Mouse (Mus musculus) heart, embryonic 12.5 days (tissue): ENCODE results near the gene Atp6v0b. TPM values are rescaled to one million over a fixed set of nuclear protein-coding genes. Genes with fewer than 3 reads are reported as not detected.

Experiments used
- ATAC-seq: fragments of 200-750 bp; cut with Nextera tagmentation; 2 replicates; pipeline ENCODE4 v1.8.0; 2017; ENCODE audit warnings: moderate TSS enrichment, moderate library complexity; ENCODE audit not compliant: insufficient number of reproducible peaks, low FRiP score
- H3K27ac ChIP-seq: fragments of 300-500 bp; sonication (generic); 2 replicates; pipeline ENCODE4 v1.5.1; 2016; ENCODE audit warnings: mild to moderate bottlenecking, moderate library complexity; ENCODE audit not compliant: poor library complexity, severe bottlenecking
- H3K27me3 ChIP-seq: fragments of 300-500 bp; sonication (generic); replicated peaks from 2 replicates; pipeline ENCODE4 v1.6.1; 2016; ENCODE audit warnings: mild to moderate bottlenecking, moderate library complexity
- H3K36me3 ChIP-seq: fragments of 300-500 bp; sonication (generic); 2 replicates; pipeline ENCODE4 v1.6.1; 2016; ENCODE audit warnings: mild to moderate bottlenecking, moderate library complexity
- H3K4me1 ChIP-seq: fragments of 300-500 bp; sonication (generic); replicated peaks from 2 replicates; pipeline ENCODE4 v1.6.1; 2016; ENCODE audit warnings: mild to moderate bottlenecking
- H3K4me2 ChIP-seq: fragments of 300-500 bp; sonication (generic); 2 replicates; pipeline ENCODE4 v1.6.1; 2016; ENCODE audit warnings: mild to moderate bottlenecking, moderate library complexity
- H3K4me3 ChIP-seq: fragments of 300-500 bp; sonication (generic); 2 replicates; pipeline ENCODE4 v1.5.1; 2016; ENCODE audit warnings: mild to moderate bottlenecking
- H3K9ac ChIP-seq: fragments of 300-500 bp; sonication (generic); 2 replicates; pipeline ENCODE4 v1.6.1; 2016; ENCODE audit warnings: mild to moderate bottlenecking, moderate library complexity
- H3K9me3 ChIP-seq: fragments of 300-500 bp; sonication (generic); replicated peaks from 2 replicates; pipeline ENCODE4 v1.6.1; 2016; ENCODE audit warnings: mild to moderate bottlenecking, moderate library complexity
- WGBS: fragments of 180-500 bp; shearing (Covaris S2); methylation state at CpG from one replicate; pipeline ENCODE4 v1.1.7; 2016; 5-methylcytosine and 5-hydroxymethylcytosine counted together
- polyA plus RNA-seq: library from polyadenylated mRNA; unstranded; fragments of >200 nt; fragmentation: Nextera tagmentation; extraction: Ambion mirVana; gene quantifications from 2 replicates; pipeline ENCODE4 v1.2.1, GENCODE M21; 2016

Atp6v0b gene
- polyA plus RNA-seq, 1 experiment from 2014 or later: 196 TPM

DNA sequence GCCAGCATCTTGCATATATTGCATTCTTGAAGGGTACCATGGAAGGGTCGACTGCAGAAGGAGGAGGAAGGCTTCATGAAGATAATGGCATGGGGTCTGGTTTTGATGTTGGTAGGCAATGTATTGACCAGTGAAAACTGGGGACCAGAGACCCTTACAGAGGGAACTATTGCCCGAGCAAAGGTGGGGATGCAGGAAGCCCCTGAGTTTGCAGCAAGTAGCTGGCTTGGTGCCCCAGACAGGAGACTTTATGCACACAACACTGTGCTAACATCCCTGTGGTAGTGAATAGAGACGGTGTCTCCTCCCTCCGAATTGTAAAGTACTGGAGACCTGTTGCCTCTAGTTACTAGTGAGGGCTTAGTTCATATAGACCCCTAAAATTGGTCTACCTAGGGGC, 49.9 kb downstream of the Atp6v0b start:
- Histone ChIP-seq H3K4me1 (peaks cover 9% of the 10 kb centered on the region), H3K36me3 (no peaks in the 10 kb centered on the region), H3K9ac (no peak overlapping the region), H3K4me2 (peak overlapping the region; percentile 89), H3K4me3 (peak overlapping the region; percentile 76), H3K27ac (no peak overlapping the region), H3K27me3 (no peaks in the 10 kb centered on the region), H3K9me3 (no peaks in the 10 kb centered on the region)
- ATAC-seq: no peak
- 58% methylated on average over 4 of the region's 4 CpGs for WGBS

DNA sequence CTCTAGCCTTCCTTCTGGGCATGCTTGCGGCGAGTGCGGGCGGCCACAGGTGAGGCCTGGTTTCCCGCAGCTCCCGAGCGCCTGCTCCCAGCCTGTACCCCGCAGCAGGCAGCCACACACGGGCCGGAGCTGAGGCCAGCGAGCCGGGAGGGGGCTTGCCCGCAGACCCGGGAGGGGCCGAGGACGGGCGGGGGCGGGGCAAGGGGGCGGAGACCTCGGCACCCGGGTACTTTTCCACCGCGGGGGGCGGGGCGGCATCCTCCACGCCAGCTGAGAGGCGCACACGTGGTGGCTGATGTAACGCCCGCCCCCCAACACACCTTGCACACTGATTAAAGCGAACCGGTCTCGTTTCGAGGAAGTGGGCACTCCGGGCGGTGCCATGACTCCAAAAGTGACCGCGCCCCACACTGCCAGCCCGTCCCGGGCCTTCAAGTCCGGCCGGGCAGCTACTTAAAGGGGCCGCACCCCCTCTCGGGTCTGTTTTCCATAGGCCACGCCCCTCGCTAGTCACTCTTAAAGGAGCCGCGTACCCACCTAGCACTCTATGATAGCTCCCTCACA, 50.8 kb downstream of the Atp6v0b start:
- peak overlapping the region; percentile 76 for H3K4me3 ChIP-seq
- H3K4me1 ChIP-seq: peaks cover 16% of the 10 kb centered on the region
- no peaks in the 10 kb centered on the region for H3K36me3 ChIP-seq
- WGBS: under 1% methylated on average over 48 of the region's 48 CpGs
- H3K4me2 ChIP-seq: peak overlapping the region; percentile 89
- ATAC-seq: peak; percentile 88
- no peaks in the 10 kb centered on the region for H3K27me3 ChIP-seq
- H3K27ac ChIP-seq: peak overlapping the region; percentile 87
- peak overlapping the region; percentile 88 for H3K9ac ChIP-seq
- no peaks in the 10 kb centered on the region for H3K9me3 ChIP-seq

- Histone ChIP-seq H3K36me3 (no peaks in the 10 kb centered on the region), H3K27ac (peak overlapping the region; percentile 87), H3K9ac (peak overlapping the region; percentile 88), H3K4me1 (peaks cover 18% of the 10 kb centered on the region), H3K9me3 (no peaks in the 10 kb centered on the region), H3K4me2 (peak overlapping the region; percentile 89), H3K27me3 (no peaks in the 10 kb centered on the region), H3K4me3 (peak overlapping the region; percentile 76)
- peak; percentile 46 for ATAC-seq
- under 1% methylated on average over 60 of the region's 60 CpGs for WGBS
These were observed 51.5 kb downstream of the Atp6v0b start for GRCm38 (mm10) chr4:117835531-117836111.

DNA sequence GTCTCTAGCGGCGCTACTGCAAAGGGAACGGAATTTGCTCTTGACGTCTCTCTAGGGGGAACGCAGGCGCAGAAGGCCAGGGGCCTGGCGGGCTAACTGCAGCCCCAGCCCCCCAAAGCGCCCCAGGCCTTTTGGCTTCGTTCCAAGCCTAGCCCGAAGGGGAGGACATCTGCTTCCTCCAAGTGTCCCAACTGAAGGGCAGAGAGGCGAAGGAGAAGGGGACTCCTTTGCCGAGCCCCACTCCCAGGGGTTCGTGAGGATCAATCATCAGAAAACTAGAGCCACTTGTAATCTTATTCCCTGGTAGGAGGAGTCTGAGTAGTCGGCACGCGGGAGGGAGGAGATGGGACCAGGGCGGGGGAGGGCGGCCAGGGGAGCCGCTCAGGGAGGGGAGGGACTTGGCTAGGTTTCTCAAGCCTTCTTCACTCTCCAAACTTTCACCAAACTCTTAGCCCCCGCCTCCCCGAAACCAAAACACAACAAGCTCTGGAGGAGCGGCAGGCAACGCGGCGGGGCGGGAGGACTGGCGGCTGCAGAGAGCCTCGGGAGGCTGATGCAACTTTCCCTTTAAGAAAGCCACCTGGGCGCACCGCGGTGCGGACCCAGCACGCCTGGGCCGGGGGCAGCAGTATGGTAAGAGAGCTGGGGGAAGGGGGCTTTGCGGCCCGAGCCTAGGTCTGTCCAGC, 52.1 kb downstream of the Atp6v0b start:
- H3K9ac ChIP-seq: peak overlapping the region; percentile 88
- peak; percentile 51 for ATAC-seq
- peak overlapping the region; percentile 76 for H3K4me3 ChIP-seq
- H3K9me3 ChIP-seq: no peaks in the 10 kb centered on the region
- under 1% methylated on average over 36 of the region's 36 CpGs for WGBS
- H3K4me1 ChIP-seq: peaks cover 24% of the 10 kb centered on the region
- H3K36me3 ChIP-seq: no peaks in the 10 kb centered on the region
- H3K27me3 ChIP-seq: no peaks in the 10 kb centered on the region
- H3K27ac ChIP-seq: peak overlapping the region; percentile 87
- peak overlapping the region; percentile 89 for H3K4me2 ChIP-seq

DNA sequence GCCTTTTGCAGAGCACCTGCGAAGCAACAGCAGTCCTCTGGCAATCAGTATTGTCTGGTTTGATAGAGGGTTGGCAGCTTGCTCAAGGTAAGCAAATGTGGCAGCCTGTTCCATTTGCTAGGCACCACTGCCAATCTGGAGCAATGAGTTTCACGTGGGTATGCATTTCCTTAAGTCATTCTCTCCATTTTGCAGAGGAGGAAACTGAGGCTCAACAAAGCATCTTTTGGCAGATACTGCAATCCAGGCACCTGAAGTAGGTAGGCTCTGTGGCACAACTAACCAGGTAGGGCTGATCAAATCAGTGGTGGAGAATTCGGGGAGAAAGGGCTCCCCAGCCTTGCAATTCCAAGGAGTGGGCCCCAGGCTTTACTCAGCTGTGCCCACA, 52.7 kb downstream of the Atp6v0b start, which contains the start of gene Slc6a9:
Gene Slc6a9 (plus strand): TSS at position 50 of the 388 bp plus-strand sequence.
- no peaks in the 10 kb centered on the region for H3K36me3 ChIP-seq
- ATAC-seq: no peak
- H3K9me3 ChIP-seq: no peaks in the 10 kb centered on the region
- H3K4me3 ChIP-seq: peak within 1 kb of the TSS; percentile 76
- peak within 1 kb of the TSS; percentile 87 for H3K27ac ChIP-seq
- no peaks in the 10 kb centered on the region for H3K27me3 ChIP-seq
- H3K4me2 ChIP-seq: peak within 1 kb of the TSS; percentile 89
- peak within 1 kb of the TSS; percentile 88 for H3K9ac ChIP-seq
- WGBS: 26% methylated on average over 3 of the region's 3 CpGs
- H3K4me1 ChIP-seq: peaks cover 30% of the 10 kb centered on the region

Other genes with a start within 250 kb of the Atp6v0b start
- 44.0 and 47.2 TPM in 2 replicates for gene Dmap1, start 205.1 kb downstream of the Atp6v0b start, polyA plus RNA-seq
- not detected in 2 replicates for gene Gm12845, start 162.9 kb downstream of the Atp6v0b start, polyA plus RNA-seq
- gene Klf17, start 121.7 kb downstream of the Atp6v0b start, polyA plus RNA-seq: not detected in 2 replicates
- gene Slc6a9, start 52.8 kb downstream of the Atp6v0b start, polyA plus RNA-seq: 10.3 and 10.8 TPM in 2 replicates
- gene Ccdc24, start 14.8 kb downstream of the Atp6v0b start, polyA plus RNA-seq: 0.74 and 0.91 TPM in 2 replicates
- gene B4galt2, start 3.8 kb downstream of the Atp6v0b start, polyA plus RNA-seq: 18.3 and 19.4 TPM in 2 replicates
- 12.4 and 12.9 TPM in 2 replicates for gene Dph2, start 4.7 kb upstream of the Atp6v0b start, polyA plus RNA-seq
- gene Ipo13, start 27.7 kb upstream of the Atp6v0b start, polyA plus RNA-seq: 43.0 and 44.7 TPM in 2 replicates
- 0.54 and 0.70 TPM in 2 replicates for gene Artn, start 42.4 kb upstream of the Atp6v0b start, polyA plus RNA-seq
- gene St3gal3, start 247.6 kb upstream of the Atp6v0b start, polyA plus RNA-seq: 7.4 and 8.8 TPM in 2 replicates